Mouse (Mus musculus): ENCODE measurements at regions not wholly inside any gene's neighbourhood (a gene's known extent, or its start where the extent isn't known, plus 50 kb on each side); places are given as distances from the start of the nearest gene placed in this dataset.

- TF ChIP-seq CTCF (IDR thresholded peaks at IDR 0.05; ENCODE audit: borderline replicate concordance, insufficient read depth, low read length) (no peak), POLR2A (IDR thresholded peaks at IDR 0.05; ENCODE audit: low read depth, low read length) (no peak)
Observed at GRCm38 (mm10) chr4:58631415-58631814, 77.7 kb upstream of the Lpar1 start.
